Mouse (Mus musculus) stomach, postnatal 0 days (tissue): Measurements from ENCODE around the gene Zfp280d. TPM values are rescaled to one million over a fixed set of nuclear protein-coding genes. Genes with fewer than 3 reads are reported as not detected.

Experiments used
- ATAC-seq: fragments of 200-750 bp; cut with Nextera tagmentation; 2 replicates; pipeline ENCODE4 v1.8.0; 2017; ENCODE audit not compliant: low FRiP score, low TSS enrichment
- DNase-seq: peaks from one replicate; pipeline ENCODE4 v3.0.0-alpha.2; 2016; ENCODE audit warnings: low spot score
- H3K27ac ChIP-seq: fragments of 300-500 bp; sonication (generic); replicated peaks from 2 replicates; pipeline ENCODE4 v1.5.1; 2014; ENCODE audit warnings: mild to moderate bottlenecking, control low read depth
- H3K27me3 ChIP-seq: fragments of 300-500 bp; sonication (generic); 2 replicates; pipeline ENCODE4 v1.6.1; 2014; ENCODE audit warnings: low read length; ENCODE audit not compliant: control insufficient read depth, insufficient read depth
- H3K36me3 ChIP-seq: fragments of 300-500 bp; sonication (generic); 2 replicates; pipeline ENCODE4 v1.6.1; 2014; ENCODE audit warnings: low read length, mixed read lengths; ENCODE audit not compliant: control insufficient read depth, insufficient read depth
- H3K4me1 ChIP-seq: fragments of 300-500 bp; sonication (generic); replicated peaks from 2 replicates; pipeline ENCODE4 v1.6.1; 2014; ENCODE audit warnings: antibody characterized with exemption; ENCODE audit not compliant: control insufficient read depth, insufficient read depth
- H3K4me2 ChIP-seq: fragments of 300-500 bp; sonication (generic); replicated peaks from 2 replicates; pipeline ENCODE4 v1.6.1; 2014; ENCODE audit warnings: low read depth, mild to moderate bottlenecking, control low read depth, moderate library complexity
- H3K4me3 ChIP-seq: fragments of 300-500 bp; sonication (generic); 2 replicates; pipeline ENCODE4 v1.5.1; 2014; ENCODE audit warnings: low read depth, low read length, control low read depth
- H3K9ac ChIP-seq: fragments of 300-500 bp; sonication (generic); 2 replicates; pipeline ENCODE4 v1.6.1; 2014; ENCODE audit warnings: mild to moderate bottlenecking, low read length, control low read depth, mixed read lengths
- H3K9me3 ChIP-seq: fragments of 300-500 bp; sonication (generic); 2 replicates; pipeline ENCODE4 v1.6.1; 2016; ENCODE audit warnings: low read length; ENCODE audit not compliant: control insufficient read depth
- CTCF ChIP-seq: IDR thresholded peaks from 2 replicates; pipeline ENCODE4 v1.5.1; 2016; ENCODE audit warnings: antibody characterized with exemption, low read depth, mild to moderate bottlenecking, moderate library complexity
- EP300 ChIP-seq: optimal IDR thresholded peaks from 2 replicates; pipeline ENCODE3; 2016; ENCODE audit warnings: antibody characterized with exemption
- WGBS: fragments of 180-500 bp; shearing (Covaris S2); extraction: QIAGEN DNeasy Blood & Tissue Kit; methylation state at CpG from one replicate; pipeline ENCODE4 v1.1.7; 2014; 5-methylcytosine and 5-hydroxymethylcytosine counted together
- polyA plus RNA-seq: library from polyadenylated mRNA; unstranded; fragments of >200 nt; fragmentation: Nextera tagmentation; extraction: Ambion mirVana; gene quantifications from 2 replicates; pipeline ENCODE4 v1.2.1, GENCODE M21; 2015

The Zfp280d gene
- polyA plus RNA-seq, 1 experiment from 2014 or later, result 11.4 TPM

DNA sequence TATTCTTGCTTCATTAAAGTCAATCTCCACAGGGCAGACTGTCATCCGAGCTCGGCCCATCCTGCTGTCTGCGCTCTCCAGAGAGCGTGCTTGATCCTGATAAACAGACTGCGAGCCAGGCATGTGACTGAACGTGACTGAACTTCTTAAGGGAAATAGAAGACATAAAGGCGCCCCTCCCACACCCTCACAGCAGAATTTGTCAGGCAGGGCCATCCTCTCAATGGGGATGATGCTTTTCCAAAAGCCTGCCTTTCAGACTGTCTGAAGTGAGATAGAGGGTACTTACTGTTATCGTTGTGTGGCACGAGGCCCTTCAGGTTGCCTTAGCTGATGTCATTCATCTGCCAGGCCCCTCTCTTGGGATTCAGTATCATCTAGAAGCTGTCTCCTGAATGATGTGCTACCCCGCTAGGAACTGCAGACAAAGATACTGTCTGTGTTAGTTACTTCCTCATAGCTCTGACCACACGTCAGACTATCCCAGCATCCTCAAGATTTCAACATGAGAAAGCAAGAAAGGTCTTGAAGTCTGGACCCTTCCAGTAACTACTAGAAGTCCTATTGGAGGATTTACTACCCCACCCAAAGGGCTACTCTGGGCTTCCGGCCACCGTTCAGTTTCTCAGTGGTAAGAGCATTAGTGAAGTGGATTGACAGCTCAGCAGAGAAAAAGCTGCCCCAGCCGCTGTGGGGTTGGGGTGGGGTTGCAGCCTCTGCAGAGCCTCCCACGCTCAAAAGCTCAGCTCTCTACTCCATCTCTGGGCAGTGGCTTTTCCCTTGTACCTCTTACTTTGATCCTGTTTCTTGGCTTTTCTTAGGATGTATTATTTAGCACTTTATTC is 134.9 kb downstream of the Zfp280d start:
- Histone ChIP-seq H3K36me3 (no peaks in the 10 kb centered on the region), H3K4me3 (no peak overlapping the region), H3K9me3 (no peaks in the 10 kb centered on the region), H3K9ac (no peak overlapping the region), H3K27ac (no peak overlapping the region), H3K4me2 (no peak overlapping the region), H3K27me3 (no peaks in the 10 kb centered on the region), H3K4me1 (no peaks in the 10 kb centered on the region)
- TF ChIP-seq CTCF (no peak), EP300 (no peak)
- peak; percentile 47; the same call in 1 of the 2 replicates for ATAC-seq
- 30% methylated on average over 15 of the region's 15 CpGs for WGBS
- no peak for DNase-seq

DNA sequence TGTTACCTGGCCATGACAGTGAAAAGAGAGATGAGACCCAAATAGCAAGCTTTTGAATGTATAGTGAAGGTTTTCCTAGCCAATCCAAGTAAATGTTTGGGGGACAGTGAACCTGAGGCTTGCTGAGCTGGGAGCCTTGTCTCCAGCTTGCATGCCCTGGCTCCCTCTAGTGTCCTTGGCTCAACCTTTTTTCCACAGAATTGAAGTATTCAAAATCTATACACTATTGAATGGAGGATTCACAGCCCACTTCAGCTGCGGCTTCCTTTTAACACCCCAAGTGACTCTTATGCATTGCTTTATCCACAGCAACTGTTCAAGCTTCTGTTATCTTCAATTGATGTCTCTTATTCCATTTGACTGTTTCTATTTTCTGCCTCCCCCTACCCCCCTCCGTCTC is 137.1 kb downstream of the Zfp280d start:
- no peak overlapping the region for H3K4me2 ChIP-seq
- H3K9me3 ChIP-seq, result no peaks in the 10 kb centered on the region
- H3K27ac ChIP-seq, result no peak overlapping the region
- H3K36me3 ChIP-seq, result no peaks in the 10 kb centered on the region
- WGBS, result 84% methylated on average over 2 of the region's 2 CpGs
- H3K4me1 ChIP-seq, result no peaks in the 10 kb centered on the region
- no peak overlapping the region for H3K9ac ChIP-seq
- H3K4me3 ChIP-seq, result no peak overlapping the region
- DNase-seq, result no peak
- ATAC-seq, result no peak
- TF ChIP-seq CTCF (peak; percentile 67), EP300 (no peak)
- H3K27me3 ChIP-seq, result no peaks in the 10 kb centered on the region

Other genes with a start within 250 kb of the Zfp280d start
- 28.7 and 29.1 TPM in 2 replicates for gene Tcf12, start 163.0 kb upstream of the Zfp280d start, polyA plus RNA-seq
- 4.0 and 5.0 TPM in 2 replicates for gene Mns1, start 163.2 kb downstream of the Zfp280d start, polyA plus RNA-seq
- 9.6 and 10.8 TPM in 2 replicates for gene Tex9, start 217.4 kb downstream of the Zfp280d start, polyA plus RNA-seq